Mouse (Mus musculus) ES-Bruce4 (cell line): ENCODE data around the gene Lpcat2b.

Source experiments
- CTCF ChIP-seq: IDR thresholded peaks from one replicate; pipeline ENCODE4 v1.8.1; 2011; ENCODE audit warnings: low read depth, low read length
- EP300 ChIP-seq: IDR thresholded peaks from 2 replicates; pipeline ENCODE4 v1.6.1; 2011; ENCODE audit warnings: low read depth, low read length; ENCODE audit not compliant: insufficient read depth
- POLR2A ChIP-seq: IDR thresholded peaks from one replicate; pipeline ENCODE4 v1.8.1; 2011; ENCODE audit warnings: low read length; ENCODE audit not compliant: insufficient read depth

GRCm38 (mm10) chr5:107431249-107431648 is at the start of gene Lpcat2b:
- TF ChIP-seq CTCF = no peak
- TF ChIP-seq POLR2A = no peak
- no peak for TF ChIP-seq EP300
